In genomic region chr8:121170116-121170515, GRCm38 (mm10) we compare ENCODE assay signal across 12 mouse cellular contexts. TPM values are rescaled to one million over a fixed set of nuclear protein-coding genes. Genes with fewer than 3 reads are reported as not detected.
DNase-seq lines count a peak whose midpoint lies in the region; ATAC-seq and TF ChIP-seq lines count a peak whose summit lies in the region.
"Had no signal": no experiment of that assay in that cellular context is flagged by ENCODE, and none has a peak within 500 bp of the region (broad histone marks: within the 10 kb centered on the region; RNA-seq: fewer than 3 reads in every experiment).

No protein-coding gene starts in this region.

- peak overlapping the region; percentile 43; the same call in 1 of the 2 replicates for H3K9ac ChIP-seq in hindbrain, embryonic 13.5 days
- H3K9ac ChIP-seq in hindbrain, embryonic 14.5 days: no peak overlapping the region
- H3K9ac ChIP-seq in midbrain, embryonic 11.5 days (ENCODE audit: low read length): no peak overlapping the region
- H3K9ac ChIP-seq in midbrain, embryonic 14.5 days (replicated peaks; ENCODE audit: low read length): no peak overlapping the region
- H3K9ac ChIP-seq in embryonic facial prominence, embryonic 11.5 days (replicated peaks; ENCODE audit: low read length): peak overlapping the region; percentile 28; the same call in 1 of the 2 replicates
- no peak overlapping the region for H3K9ac ChIP-seq in stomach, postnatal 0 days (ENCODE audit: low read length)
- H3K9ac ChIP-seq: embryonic facial prominence, embryonic 15.5 days; forebrain, embryonic 15.5 days had no signal

- DNase-seq in hindbrain, embryonic 14.5 days (ENCODE audit: low spot score): no peak
- DNase-seq in midbrain, embryonic 11.5 days (ENCODE audit: low spot score, missing footprints): peak; percentile 85
- no peak for DNase-seq in midbrain, embryonic 14.5 days
- DNase-seq in embryonic facial prominence, embryonic 11.5 days (ENCODE audit: low spot score): peak; percentile 67
- no peak for DNase-seq in frontal cortex, adult 2 months (ENCODE audit: extremely low spot score in 1 of 2, low spot score in 1 of 2)
- DNase-seq in stomach, postnatal 0 days (ENCODE audit: low spot score): no peak
- DNase-seq: cerebellum, adult 11 months; gastrocnemius, postnatal 25 days; spleen, adult 18-20 months had no signal

- no peak overlapping the region for H3K27ac ChIP-seq in hindbrain, embryonic 13.5 days
- H3K27ac ChIP-seq in hindbrain, embryonic 14.5 days: no peak overlapping the region
- no peak overlapping the region for H3K27ac ChIP-seq in midbrain, embryonic 11.5 days (ENCODE audit: low read depth, low read length)
- H3K27ac ChIP-seq in midbrain, embryonic 14.5 days (replicated peaks; ENCODE audit: low read depth, low read length): no peak overlapping the region
- H3K27ac ChIP-seq in embryonic facial prominence, embryonic 11.5 days (replicated peaks; ENCODE audit: low read depth, low read length): 0 out of 2 replicates have a peak overlapping the region, but pooled peaks have one; percentile 22
- H3K27ac ChIP-seq in stomach, postnatal 0 days (replicated peaks): no peak overlapping the region
- H3K27ac ChIP-seq: embryonic facial prominence, embryonic 15.5 days; forebrain, embryonic 15.5 days had no signal

- no peak for TF ChIP-seq CTCF in stomach, postnatal 0 days (IDR thresholded peaks at IDR 0.05; ENCODE audit: low read depth)

- no peaks in the 10 kb centered on the region for H3K36me3 ChIP-seq in hindbrain, embryonic 13.5 days
- no peaks in the 10 kb centered on the region for H3K36me3 ChIP-seq in hindbrain, embryonic 14.5 days (replicated peaks; ENCODE audit: control insufficient read depth, insufficient read depth)
- no peaks in the 10 kb centered on the region for H3K36me3 ChIP-seq in midbrain, embryonic 11.5 days (ENCODE audit: control insufficient read depth, insufficient read depth, low read length)
- H3K36me3 ChIP-seq in midbrain, embryonic 14.5 days (ENCODE audit: control insufficient read depth, insufficient read depth, low read length): no peaks in the 10 kb centered on the region
- H3K36me3 ChIP-seq in embryonic facial prominence, embryonic 11.5 days (replicated peaks; ENCODE audit: control insufficient read depth, insufficient read depth, low read depth, low read length): no peaks in the 10 kb centered on the region
- H3K36me3 ChIP-seq in stomach, postnatal 0 days (ENCODE audit: control insufficient read depth, insufficient read depth, low read length): no peaks in the 10 kb centered on the region
- H3K36me3 ChIP-seq: embryonic facial prominence, embryonic 15.5 days; forebrain, embryonic 15.5 days had no signal

- no peak overlapping the region for H3K4me2 ChIP-seq in hindbrain, embryonic 13.5 days
- no peak overlapping the region for H3K4me2 ChIP-seq in hindbrain, embryonic 14.5 days (replicated peaks)
- H3K4me2 ChIP-seq in midbrain, embryonic 11.5 days: no peak overlapping the region
- no peak overlapping the region for H3K4me2 ChIP-seq in midbrain, embryonic 14.5 days (ENCODE audit: low read length)
- H3K4me2 ChIP-seq in embryonic facial prominence, embryonic 11.5 days (ENCODE audit: low read depth, low read length): no peak overlapping the region
- H3K4me2 ChIP-seq in stomach, postnatal 0 days (replicated peaks; ENCODE audit: low read depth): no peak overlapping the region
- H3K4me2 ChIP-seq: embryonic facial prominence, embryonic 15.5 days; forebrain, embryonic 15.5 days had no signal

- TF ChIP-seq EP300 in stomach, postnatal 0 days (optimal IDR thresholded peaks at IDR 0.05): no peak

- 0 out of 2 replicates have a peak, but pooled peaks cover 12% of the 10 kb centered on the region for H3K27me3 ChIP-seq in hindbrain, embryonic 13.5 days
- no peaks in the 10 kb centered on the region for H3K27me3 ChIP-seq in hindbrain, embryonic 14.5 days (ENCODE audit: control insufficient read depth, insufficient read depth, low read length)
- H3K27me3 ChIP-seq in midbrain, embryonic 11.5 days (ENCODE audit: control insufficient read depth, insufficient read depth, low read length): no peaks in the 10 kb centered on the region
- no peaks in the 10 kb centered on the region for H3K27me3 ChIP-seq in midbrain, embryonic 14.5 days (ENCODE audit: control insufficient read depth, insufficient read depth, low read length)
- H3K27me3 ChIP-seq in embryonic facial prominence, embryonic 11.5 days (ENCODE audit: control insufficient read depth, insufficient read depth, low read length): no peaks in the 10 kb centered on the region
- H3K27me3 ChIP-seq in stomach, postnatal 0 days (ENCODE audit: control insufficient read depth, insufficient read depth, low read length): no peaks in the 10 kb centered on the region
- H3K27me3 ChIP-seq: embryonic facial prominence, embryonic 15.5 days; forebrain, embryonic 15.5 days had no signal

- H3K9me3 ChIP-seq in hindbrain, embryonic 13.5 days: no peaks in the 10 kb centered on the region
- H3K9me3 ChIP-seq in hindbrain, embryonic 14.5 days (ENCODE audit: control insufficient read depth, low read length): no peaks in the 10 kb centered on the region
- H3K9me3 ChIP-seq in midbrain, embryonic 11.5 days (ENCODE audit: control insufficient read depth, low read length): no peaks in the 10 kb centered on the region
- no peaks in the 10 kb centered on the region for H3K9me3 ChIP-seq in midbrain, embryonic 14.5 days (ENCODE audit: control insufficient read depth, low read length)
- H3K9me3 ChIP-seq in embryonic facial prominence, embryonic 11.5 days (replicated peaks; ENCODE audit: control insufficient read depth, low read length): no peaks in the 10 kb centered on the region
- H3K9me3 ChIP-seq in stomach, postnatal 0 days (ENCODE audit: control insufficient read depth, low read length): no peaks in the 10 kb centered on the region
- H3K9me3 ChIP-seq: embryonic facial prominence, embryonic 15.5 days; forebrain, embryonic 15.5 days had no signal

- ATAC-seq in hindbrain, embryonic 13.5 days (ENCODE audit: low FRiP score): no peak
- no peak for ATAC-seq in hindbrain, embryonic 14.5 days (ENCODE audit: low FRiP score)
- ATAC-seq in midbrain, embryonic 11.5 days (ENCODE audit: low FRiP score): no peak
- ATAC-seq in midbrain, embryonic 14.5 days (ENCODE audit: low FRiP score, low TSS enrichment): no peak
- 0 out of 2 replicates have a peak, but pooled peaks have one; percentile 15 for ATAC-seq in embryonic facial prominence, embryonic 11.5 days (replicated peaks; ENCODE audit: insufficient number of reproducible peaks, low FRiP score, low TSS enrichment, low read depth)
- ATAC-seq in stomach, postnatal 0 days (ENCODE audit: low FRiP score, low TSS enrichment): no peak
- ATAC-seq: forebrain, embryonic 15.5 days had no signal

- H3K4me1 ChIP-seq in hindbrain, embryonic 13.5 days (replicated peaks): peaks cover 23% of the 10 kb centered on the region
- 0 out of 2 replicates have a peak, but pooled peaks cover 5% of the 10 kb centered on the region for H3K4me1 ChIP-seq in hindbrain, embryonic 14.5 days (replicated peaks; ENCODE audit: control insufficient read depth, insufficient read depth, low read length)
- H3K4me1 ChIP-seq in midbrain, embryonic 11.5 days (ENCODE audit: control insufficient read depth, insufficient read depth, low read length): peaks cover 3% of the 10 kb centered on the region; the same call in 1 of the 2 replicates
- no peaks in the 10 kb centered on the region for H3K4me1 ChIP-seq in midbrain, embryonic 14.5 days (ENCODE audit: control insufficient read depth, insufficient read depth, low read length)
- peaks cover 8% of the 10 kb centered on the region for H3K4me1 ChIP-seq in embryonic facial prominence, embryonic 11.5 days (ENCODE audit: control insufficient read depth, insufficient read depth, low read length)
- H3K4me1 ChIP-seq in stomach, postnatal 0 days (replicated peaks; ENCODE audit: control insufficient read depth, insufficient read depth): no peaks in the 10 kb centered on the region

- no peak overlapping the region for H3K4me3 ChIP-seq in hindbrain, embryonic 13.5 days
- H3K4me3 ChIP-seq in hindbrain, embryonic 14.5 days (replicated peaks; ENCODE audit: low read length): no peak overlapping the region
- no peak overlapping the region for H3K4me3 ChIP-seq in midbrain, embryonic 11.5 days (ENCODE audit: low read depth, low read length)
- no peak overlapping the region for H3K4me3 ChIP-seq in midbrain, embryonic 14.5 days (replicated peaks; ENCODE audit: low read depth, low read length)
- no peak overlapping the region for H3K4me3 ChIP-seq in embryonic facial prominence, embryonic 11.5 days (ENCODE audit: low read depth, low read length)
- no peak overlapping the region for H3K4me3 ChIP-seq in stomach, postnatal 0 days (ENCODE audit: low read depth, low read length)
- H3K4me3 ChIP-seq: embryonic facial prominence, embryonic 15.5 days; forebrain, embryonic 15.5 days had no signal

- 55% methylated on average over 7 of the region's 7 CpGs for WGBS in hindbrain, embryonic 13.5 days
- 56% methylated on average over 7 of the region's 7 CpGs for WGBS in hindbrain, embryonic 14.5 days
- WGBS in midbrain, embryonic 11.5 days: 68% methylated on average over 7 of the region's 7 CpGs
- WGBS in midbrain, embryonic 14.5 days: 60% methylated on average over 7 of the region's 7 CpGs
- 12% methylated on average over 7 of the region's 7 CpGs for WGBS in embryonic facial prominence, embryonic 11.5 days
- WGBS in stomach, postnatal 0 days: 49% methylated on average over 7 of the region's 7 CpGs

RNA-seq across cellular contexts. Expression of gene Foxl1, which starts 42.4 kb away (rescaled TPM):
- 0.16 and 0.27 TPM in 2 replicates for polyA plus RNA-seq in hindbrain, embryonic 13.5 days (2015; fragmentation: Nextera tagmentation; extraction: Ambion mirVana)
- 0.12 and 0.25 TPM in 2 replicates for polyA plus RNA-seq in hindbrain, embryonic 14.5 days (2014; fragmentation: Nextera tagmentation; extraction: Ambion mirVana)
- 0.46 and 0.79 TPM in 2 replicates for polyA plus RNA-seq in midbrain, embryonic 11.5 days (2014; fragmentation: Nextera tagmentation; extraction: Ambion mirVana)
- not detected in 2 replicates for polyA plus RNA-seq in midbrain, embryonic 14.5 days (2014; fragmentation: Nextera tagmentation; extraction: Ambion mirVana)
- polyA plus RNA-seq in embryonic facial prominence, embryonic 11.5 days (2014; fragmentation: Nextera tagmentation; extraction: Ambion mirVana): 4.4 and 4.7 TPM in 2 replicates
- polyA plus RNA-seq in frontal cortex, adult 2 months (2012; rRNA removed): 0.04 and 0.10 TPM in 2 replicates
- 2.8 and 2.9 TPM in 2 replicates for polyA plus RNA-seq in stomach, postnatal 0 days (2015; fragmentation: Nextera tagmentation; extraction: Ambion mirVana)

RNA-seq across cellular contexts. Expression of gene Foxc2, which starts 54.1 kb away (rescaled TPM):
- 2.8 and 4.1 TPM in 2 replicates for polyA plus RNA-seq in hindbrain, embryonic 13.5 days (2015; fragmentation: Nextera tagmentation; extraction: Ambion mirVana)
- 2.9 and 3.1 TPM in 2 replicates for polyA plus RNA-seq in hindbrain, embryonic 14.5 days (2014; fragmentation: Nextera tagmentation; extraction: Ambion mirVana)
- polyA plus RNA-seq in midbrain, embryonic 11.5 days (2014; fragmentation: Nextera tagmentation; extraction: Ambion mirVana): 7.0 and 7.1 TPM in 2 replicates
- polyA plus RNA-seq in midbrain, embryonic 14.5 days (2014; fragmentation: Nextera tagmentation; extraction: Ambion mirVana): 1.5 TPM in 1 of 2 replicates, not detected in the other
- polyA plus RNA-seq in embryonic facial prominence, embryonic 11.5 days (2014; fragmentation: Nextera tagmentation; extraction: Ambion mirVana): 15.1 and 15.7 TPM in 2 replicates
- 1.5 TPM in 2 replicates for polyA plus RNA-seq in frontal cortex, adult 2 months (2012; rRNA removed)
- 0.40 and 0.41 TPM in 2 replicates for polyA plus RNA-seq in stomach, postnatal 0 days (2015; fragmentation: Nextera tagmentation; extraction: Ambion mirVana)

Comparison
In these comparisons a context has a peak if more than half of its experiments do, and no peak if none do; other contexts are left out.
1. H3K9ac ChIP-seq: peak in hindbrain, embryonic 13.5 days (single experiment) and embryonic facial prominence, embryonic 11.5 days (single experiment); none in hindbrain, embryonic 14.5 days (single experiment), midbrain, embryonic 11.5 days (single experiment), midbrain, embryonic 14.5 days (single experiment) and stomach, postnatal 0 days (single experiment).
2. DNase-seq: peak in midbrain, embryonic 11.5 days (single experiment) and embryonic facial prominence, embryonic 11.5 days (single experiment); none in hindbrain, embryonic 14.5 days (single experiment), midbrain, embryonic 14.5 days (single experiment), frontal cortex, adult 2 months (0 of 2) and stomach, postnatal 0 days (single experiment).